Mouse (Mus musculus) brown adipose tissue, adult 24 weeks (tissue): Measurements from ENCODE around the gene Gm5475. TPM values are rescaled to one million over a fixed set of nuclear protein-coding genes. Genes with fewer than 3 reads are reported as not detected.
"Not testable (repeated sequence)": the region's sequence is repeated elsewhere in the genome, so short reads cannot be mapped to it uniquely, and the experiment has no call there.

Experiments used
- H3K27ac ChIP-seq: fragments of 200-500 bp; replicated peaks from 2 replicates; pipeline ENCODE4 v1.5.1; 2012; ENCODE audit warnings: low read depth, mild to moderate bottlenecking, low read length
- H3K4me1 ChIP-seq: fragments of 200-500 bp; 2 replicates; pipeline ENCODE4 v1.6.1; 2012; ENCODE audit warnings: low read length, mixed read lengths; ENCODE audit not compliant: control insufficient read depth, insufficient read depth, insufficient read length
- H3K4me3 ChIP-seq: fragments of 200-500 bp; 2 replicates; pipeline ENCODE4 v1.5.1; 2012; ENCODE audit warnings: low read depth, mild to moderate bottlenecking, low read length, moderate library complexity; ENCODE audit not compliant: insufficient read depth
- polyA plus RNA-seq: library from polyadenylated mRNA; stranded (reverse); fragments of >200 nt; gene quantifications from 2 replicates; pipeline ENCODE4 v1.2.4, GENCODE M21; 2012; ENCODE audit not compliant: missing spikeins, insufficient read depth, insufficient read length

Gm5475 gene
- not detected in 2 replicates for polyA plus RNA-seq

DNA sequence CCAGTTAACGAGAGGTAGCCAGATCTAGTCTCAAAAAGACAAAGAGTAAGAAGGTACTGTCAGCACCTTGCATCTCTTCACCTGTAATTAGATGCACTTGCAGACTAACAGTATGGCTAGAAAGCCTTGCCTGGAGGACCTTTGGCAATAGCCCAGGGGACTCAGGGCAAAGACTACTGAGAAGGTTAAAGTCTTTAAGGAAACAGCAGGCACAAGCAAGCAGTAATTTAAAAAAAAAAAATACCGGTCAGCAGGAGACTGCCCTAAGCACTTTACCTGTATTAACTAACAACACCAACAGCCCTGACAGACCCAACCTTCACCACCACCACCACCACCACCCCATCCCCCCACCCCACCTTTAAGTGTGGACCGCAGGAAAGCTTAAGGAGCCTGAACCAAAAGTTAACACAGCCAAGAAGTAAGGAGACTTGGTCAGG, at the start of gene Gm5475:
Gene Gm5475 (plus strand): TSS at position 390 of the 440 bp plus-strand sequence.
- H3K27ac ChIP-seq, result peak within 1 kb of the TSS; percentile 15
- peak within 1 kb of the TSS; percentile 79 for H3K4me3 ChIP-seq
- H3K4me1 ChIP-seq, result peaks cover 14% of the 10 kb centered on the region; the same call in 1 of the 2 replicates

DNA sequence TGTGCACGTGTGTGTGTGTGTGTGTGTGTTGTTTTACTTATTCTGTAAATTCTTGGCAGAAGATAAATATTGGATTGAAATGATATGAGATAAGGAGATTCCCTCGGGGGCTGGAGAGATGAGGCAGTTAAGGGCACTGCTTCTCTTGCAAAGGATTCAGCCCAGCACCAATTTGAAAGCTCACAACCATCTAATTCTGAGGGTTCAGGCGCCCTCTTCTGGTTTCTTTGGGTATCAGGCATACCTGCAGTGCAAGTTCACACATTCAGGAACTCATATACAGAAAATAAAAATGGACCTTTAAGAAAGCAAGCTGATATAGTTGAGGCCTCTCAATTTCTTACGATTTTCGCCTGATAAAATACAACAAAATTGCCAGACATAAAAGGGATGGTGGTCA, 46.9 kb upstream of the Gm5475 start:
- no peak overlapping the region for H3K27ac ChIP-seq
- H3K4me1 ChIP-seq, result no peaks in the 10 kb centered on the region
- H3K4me3 ChIP-seq, result no peak overlapping the region

GRCm38 (mm10) chr15:100377847-100378505, 44.0 kb upstream of the Gm5475 start:
- H3K4me3 ChIP-seq, H3K27ac ChIP-seq, H3K4me1 ChIP-seq: not testable (repeated sequence)

GRCm38 (mm10) chr15:100379658-100380057, 42.3 kb upstream of the Gm5475 start:
- Histone ChIP-seq H3K4me3 (no peak overlapping the region), H3K4me1 (no peaks in the 10 kb centered on the region), H3K27ac (no peak overlapping the region)

DNA sequence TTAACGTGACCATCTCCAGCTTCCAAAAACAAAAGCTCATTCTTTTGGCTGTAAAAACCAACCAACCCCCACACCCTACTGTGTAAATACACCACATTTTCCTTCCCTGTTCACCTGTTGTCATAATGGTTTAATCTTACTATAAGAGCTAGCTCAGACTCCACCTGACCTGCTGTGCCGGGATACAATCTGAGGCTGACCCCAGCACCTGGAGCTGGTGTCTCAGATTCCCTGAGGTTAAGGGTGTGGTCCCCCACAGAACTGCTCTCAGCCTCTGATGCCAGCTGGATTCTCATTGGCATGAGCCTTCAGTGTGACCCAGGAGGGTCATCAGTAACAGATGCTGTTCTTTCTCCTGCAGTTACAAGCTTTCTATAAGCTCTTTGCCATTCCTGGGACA, 41.8 kb upstream of the Gm5475 start:
- no peak overlapping the region for H3K27ac ChIP-seq
- H3K4me3 ChIP-seq, result no peak overlapping the region
- H3K4me1 ChIP-seq, result no peaks in the 10 kb centered on the region

DNA sequence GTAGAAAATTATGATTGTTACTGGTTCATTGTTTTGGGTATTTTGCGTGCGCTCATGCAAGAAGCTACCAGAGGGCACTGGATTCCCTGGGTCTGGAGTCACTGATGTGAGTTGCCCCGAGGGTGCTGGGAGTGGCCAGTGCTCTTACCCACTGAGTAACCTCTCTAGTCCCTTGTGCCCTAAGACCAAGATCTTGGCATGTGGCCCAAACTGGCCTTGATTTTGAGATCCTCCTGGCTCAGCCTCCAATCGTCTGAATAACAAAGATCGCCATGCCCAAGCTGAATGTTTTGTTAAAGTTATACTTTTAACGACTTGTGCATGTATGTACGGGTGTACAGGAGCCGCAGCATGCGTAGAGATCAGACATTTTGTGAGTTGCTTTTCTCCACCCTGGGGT, 36.2 kb upstream of the Gm5475 start:
- Histone ChIP-seq H3K27ac (no peak overlapping the region), H3K4me1 (no peaks in the 10 kb centered on the region), H3K4me3 (no peak overlapping the region)

DNA sequence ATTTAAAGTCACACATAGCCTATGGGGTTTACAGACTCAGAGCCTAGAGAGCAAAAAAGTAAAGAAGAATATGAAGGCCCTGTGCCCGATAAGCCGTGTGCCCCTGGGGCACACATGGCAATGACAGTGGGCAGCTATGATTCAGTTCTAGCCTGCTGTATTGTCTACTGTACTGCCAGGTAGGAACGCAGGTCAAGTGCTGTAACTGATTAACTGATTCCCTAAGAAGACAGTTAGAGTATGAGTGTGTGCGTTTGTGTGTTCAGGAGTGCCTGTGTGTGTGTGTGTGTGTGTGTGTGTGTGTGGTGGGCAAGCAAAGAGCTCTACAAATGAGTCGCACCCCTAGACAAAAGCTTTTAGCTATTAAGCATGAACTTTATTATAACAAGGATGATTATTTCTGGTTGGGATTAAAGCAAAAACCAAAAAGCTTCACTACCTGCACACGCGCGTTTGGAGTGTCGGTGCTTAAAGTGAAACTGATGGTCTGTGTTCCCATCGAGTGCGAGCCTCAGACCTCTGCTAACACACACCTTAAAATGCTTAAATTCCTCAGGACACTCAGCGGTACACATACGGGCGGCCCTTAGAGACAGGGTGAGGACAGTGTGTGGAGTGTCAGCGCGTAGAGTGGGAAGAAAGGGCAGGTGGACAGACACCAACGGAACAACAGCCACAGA, 34.3 kb upstream of the Gm5475 start:
- no peak overlapping the region for H3K27ac ChIP-seq
- no peak overlapping the region for H3K4me3 ChIP-seq
- peaks cover 2% of the 10 kb centered on the region; the same call in 1 of the 2 replicates for H3K4me1 ChIP-seq

DNA sequence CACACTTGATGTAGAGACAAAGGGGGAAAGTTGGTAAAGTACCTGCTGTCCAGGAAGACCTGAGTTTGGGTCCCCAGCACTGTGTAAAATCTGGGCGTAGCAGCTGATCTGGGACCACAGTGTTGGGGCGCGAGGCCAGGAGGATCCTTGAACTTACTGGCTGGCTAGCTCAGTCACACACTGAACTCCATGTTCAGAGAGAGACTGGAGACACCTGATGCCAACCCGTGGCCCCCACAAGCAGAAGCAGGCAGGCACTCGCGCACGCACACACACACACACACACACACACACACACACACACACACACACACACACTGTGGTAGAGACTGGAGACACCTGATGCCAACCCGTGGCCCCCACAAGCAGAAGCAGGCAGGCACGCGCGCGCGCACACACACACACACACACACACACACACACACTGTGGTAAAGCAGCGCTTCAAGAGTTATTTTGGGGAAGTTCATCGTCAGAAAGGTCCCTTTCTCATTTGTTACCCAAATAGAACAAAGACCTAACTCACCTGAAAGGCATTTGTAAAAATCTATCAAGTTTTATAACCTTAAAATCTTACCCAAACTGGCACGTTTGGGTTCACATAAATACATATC, 33.6 kb upstream of the Gm5475 start:
- Histone ChIP-seq H3K27ac (no peak overlapping the region), H3K4me1 (peaks cover 2% of the 10 kb centered on the region; the same call in 1 of the 2 replicates), H3K4me3 (no peak overlapping the region)

- H3K4me3 ChIP-seq, result no peak overlapping the region
- no peak overlapping the region for H3K27ac ChIP-seq
- peaks cover 2% of the 10 kb centered on the region; the same call in 1 of the 2 replicates for H3K4me1 ChIP-seq
Measured at GRCm38 (mm10) chr15:100388886-100389285, 33.1 kb upstream of the Gm5475 start.

GRCm38 (mm10) chr15:100391066-100391465, 30.9 kb upstream of the Gm5475 start:
- H3K4me3 ChIP-seq, result no peak overlapping the region
- H3K27ac ChIP-seq, result no peak overlapping the region
- H3K4me1 ChIP-seq, result peaks cover 2% of the 10 kb centered on the region; the same call in 1 of the 2 replicates

DNA sequence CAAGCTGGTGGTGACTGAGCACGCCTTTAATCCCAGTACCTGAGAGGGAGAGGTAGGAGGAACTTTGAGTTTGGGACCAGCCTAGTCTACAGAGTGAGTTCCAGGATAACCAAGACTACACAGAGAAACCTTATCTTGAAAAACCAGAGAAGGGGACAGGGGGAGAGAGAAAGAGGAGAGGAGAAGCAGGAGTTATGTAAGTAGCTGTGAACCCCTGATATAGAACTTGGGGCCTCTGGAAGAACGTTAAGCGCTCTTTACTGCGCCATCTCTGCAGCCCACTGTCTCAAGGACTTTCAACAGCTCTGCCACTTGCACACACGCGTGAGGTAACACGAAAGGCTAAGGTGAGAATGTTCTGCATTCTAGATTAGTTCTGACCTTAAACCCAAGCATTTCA, 30.3 kb upstream of the Gm5475 start:
- no peak overlapping the region for H3K27ac ChIP-seq
- peaks cover 2% of the 10 kb centered on the region; the same call in 1 of the 2 replicates for H3K4me1 ChIP-seq
- no peak overlapping the region for H3K4me3 ChIP-seq

DNA sequence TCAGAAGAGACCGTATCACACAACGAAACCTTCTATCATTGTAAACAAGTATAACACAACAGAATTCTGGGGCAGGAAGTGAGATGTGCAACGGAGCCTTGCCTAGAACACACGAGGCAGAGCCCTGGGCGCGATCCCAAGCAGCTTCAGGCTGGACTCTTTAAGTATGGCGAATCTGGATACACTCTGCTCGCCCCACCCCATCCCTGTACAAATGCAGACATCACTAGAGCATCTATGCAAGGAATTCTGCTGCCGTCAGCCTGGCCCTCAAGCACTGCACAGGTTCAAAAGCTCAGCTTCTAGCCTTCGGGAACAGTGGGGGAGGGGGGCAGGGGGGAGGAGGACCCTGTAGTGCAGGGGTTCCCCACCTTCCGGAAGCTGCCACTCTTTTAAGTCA, 28.9 kb upstream of the Gm5475 start:
- peaks cover 2% of the 10 kb centered on the region; the same call in 1 of the 2 replicates for H3K4me1 ChIP-seq
- H3K27ac ChIP-seq, result no peak overlapping the region
- no peak overlapping the region for H3K4me3 ChIP-seq

DNA sequence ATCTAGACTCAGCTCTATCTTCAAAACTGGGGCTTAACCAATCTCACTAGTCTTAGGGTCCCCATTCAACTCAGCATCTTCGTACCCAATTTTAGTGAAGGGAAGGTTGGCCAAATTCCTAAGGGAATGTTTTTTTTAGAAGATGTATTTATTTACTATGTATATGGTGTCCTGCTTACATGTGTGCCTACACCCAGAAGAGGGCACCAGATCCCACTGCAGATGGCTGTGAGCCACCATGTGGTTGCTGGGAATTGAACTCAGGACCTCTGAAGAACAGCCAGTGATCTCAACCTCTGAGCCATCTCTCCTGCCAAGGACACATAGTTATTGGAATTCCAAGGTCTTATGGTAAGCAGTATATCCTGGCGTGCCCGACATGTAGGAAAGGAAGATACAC, 26.4 kb upstream of the Gm5475 start:
- no peak overlapping the region for H3K4me3 ChIP-seq
- H3K27ac ChIP-seq, result no peak overlapping the region
- peaks cover 2% of the 10 kb centered on the region; the same call in 1 of the 2 replicates for H3K4me1 ChIP-seq

- H3K4me3 ChIP-seq, result no peak overlapping the region
- no peak overlapping the region for H3K27ac ChIP-seq
- no peaks in the 10 kb centered on the region for H3K4me1 ChIP-seq
Measured at GRCm38 (mm10) chr15:100400592-100401250, 21.2 kb upstream of the Gm5475 start.

GRCm38 (mm10) chr15:100401811-100402210, 20.1 kb upstream of the Gm5475 start:
- Histone ChIP-seq H3K4me1 (no peaks in the 10 kb centered on the region), H3K4me3 (peak overlapping the region; percentile 63), H3K27ac (no peak overlapping the region)
